Mouse (Mus musculus) left cerebral cortex, postnatal 14 days (tissue): Measurements from ENCODE around the gene Cttnbp2. TPM values are rescaled to one million over a fixed set of nuclear protein-coding genes. Genes with fewer than 3 reads are reported as not detected.
A peak's percentile ranks its signal among the peaks of the same experiment; 100 is the strongest.
"Not testable (repeated sequence)": the region's sequence is repeated elsewhere in the genome, so short reads cannot be mapped to it uniquely, and the experiment has no call there.

Experiments
- DNase-seq, 2 experiments: peaks; one replicate each; pipeline ENCODE4 v3.0.0; 2021 to 2022; ENCODE audit warnings: low spot score in 2 of 2, mixed read lengths in 1 of 2
- intact Hi-C: fragments of 180-260 bp; cut with DNase I; formaldehyde crosslinking; loops from one replicate; pipeline ENCODE4 v1.15.1; 2025
- total RNA-seq, 2 experiments: library from RNA; stranded (reverse); gene quantifications; 2 replicates each; pipeline ENCODE4 v1.2.3; 2021

Cttnbp2 gene
- total RNA-seq, 2 experiments from 2014 or later, result 133 to 135 TPM

GRCm38 (mm10) chr6:18431891-18432290 is 82.8 kb downstream of the Cttnbp2 start:
- intact Hi-C loops, result no loop called here
- no peak for DNase-seq

- no peak for DNase-seq
- intact Hi-C loops, result no loop called here
Observed at GRCm38 (mm10) chr6:18430062-18430461, 84.6 kb downstream of the Cttnbp2 start.

GRCm38 (mm10) chr6:18424822-18425221 is 89.8 kb downstream of the Cttnbp2 start:
- intact Hi-C loops, result no loop called here
- no peak for DNase-seq

- peak; percentile 56 to 58 for DNase-seq
- intact Hi-C loops, result no loop called here
Observed at GRCm38 (mm10) chr6:18424367-18424766, 90.3 kb downstream of the Cttnbp2 start.

GRCm38 (mm10) chr6:18423112-18423511 is 91.5 kb downstream of the Cttnbp2 start:
- intact Hi-C loops, result no loop called here
- DNase-seq, result no peak

- no peak for DNase-seq
Observed at GRCm38 (mm10) chr6:18421561-18421960, 93.1 kb downstream of the Cttnbp2 start.

GRCm38 (mm10) chr6:18420660-18421059 is 94.0 kb downstream of the Cttnbp2 start:
- DNase-seq, result no peak
- intact Hi-C loops, result no loop called here

More at GRCm38 (mm10) chr6:18421561-18421960, 93.1 kb downstream of the Cttnbp2 start:
- intact Hi-C loops, result no loop called here

- intact Hi-C loops, result no loop called here
- no peak for DNase-seq
Observed at GRCm38 (mm10) chr6:18417866-18418454, 96.7 kb downstream of the Cttnbp2 start.

- DNase-seq, result no peak
- intact Hi-C loops, result no loop called here
Observed at GRCm38 (mm10) chr6:18415961-18416360, 98.7 kb downstream of the Cttnbp2 start.

- intact Hi-C loops, result no loop called here
- no peak for DNase-seq
Observed at GRCm38 (mm10) chr6:18411505-18412225, 103.0 kb downstream of the Cttnbp2 start.

GRCm38 (mm10) chr6:18408445-18408844 is 106.2 kb downstream of the Cttnbp2 start:
- peak; percentile 29 to 48 for DNase-seq
- intact Hi-C loops, result loop anchor here (10.0 kb wide), 1 partner anchor 106 kb away; the partner anchor contains the start of gene Cttnbp2

- intact Hi-C loops, result loop anchor here (2.0 to 10.0 kb wide), 2 partner anchors 114 to 418 kb away; partner anchors contain the start of gene Cttnbp2
- DNase-seq, result peak in 1 of 2 experiments; percentile 34
Observed at GRCm38 (mm10) chr6:18401066-18401674, 113.5 kb downstream of the Cttnbp2 start.

- DNase-seq, result no peak
- intact Hi-C loops, result no loop called here
Observed at GRCm38 (mm10) chr6:18381380-18381779, 133.3 kb downstream of the Cttnbp2 start.

GRCm38 (mm10) chr6:18380300-18381202 is 134.1 kb downstream of the Cttnbp2 start:
- no peak for DNase-seq
- intact Hi-C loops, result no loop called here

- DNase-seq, intact Hi-C loops: not testable (repeated sequence)
Observed at GRCm38 (mm10) chr6:18377755-18378154, 136.9 kb downstream of the Cttnbp2 start.

GRCm38 (mm10) chr6:18374744-18375143 is 139.9 kb downstream of the Cttnbp2 start:
- DNase-seq, result no peak
- intact Hi-C loops, result no loop called here

GRCm38 (mm10) chr6:18373652-18374051 is 141.0 kb downstream of the Cttnbp2 start:
- no peak for DNase-seq
- intact Hi-C loops, result loop anchor here (2.0 kb wide), 2 partner anchors 239 to 287 kb away; no protein-coding TSS in a partner anchor

GRCm38 (mm10) chr6:18372447-18373228 is 142.0 kb downstream of the Cttnbp2 start:
- intact Hi-C loops, result loop anchor here (2.0 kb wide), 2 partner anchors 238 to 286 kb away; no protein-coding TSS in a partner anchor
- peak; percentile 52 to 73 for DNase-seq

- intact Hi-C loops, result no loop called here
- no peak for DNase-seq
Observed at GRCm38 (mm10) chr6:18369723-18370122, 144.9 kb downstream of the Cttnbp2 start.
